Mouse (Mus musculus) kidney, embryonic 15.5 days (tissue): ENCODE data around the gene Hoxc11. TPM values are rescaled to one million over a fixed set of nuclear protein-coding genes. Genes with fewer than 3 reads are reported as not detected.

ENCODE experiments used
- ATAC-seq: fragments of 200-750 bp; cut with Nextera tagmentation; replicated peaks from 2 replicates; pipeline ENCODE4 v1.8.0; 2017; ENCODE audit warnings: moderate TSS enrichment; ENCODE audit not compliant: low FRiP score
- H3K27ac ChIP-seq: fragments of 300-500 bp; sonication (generic); 2 replicates; pipeline ENCODE4 v1.5.1; 2015; ENCODE audit warnings: mild to moderate bottlenecking, inconsistent platforms
- H3K27me3 ChIP-seq: fragments of 300-500 bp; sonication (generic); 2 replicates; pipeline ENCODE4 v1.6.1; 2015; ENCODE audit warnings: inconsistent platforms
- H3K36me3 ChIP-seq: fragments of 300-500 bp; sonication (generic); 2 replicates; pipeline ENCODE4 v1.6.1; 2015; ENCODE audit warnings: inconsistent platforms
- H3K4me1 ChIP-seq: fragments of 300-500 bp; sonication (generic); 2 replicates; pipeline ENCODE4 v1.6.1; 2015; ENCODE audit warnings: inconsistent platforms
- H3K4me2 ChIP-seq: fragments of 300-500 bp; sonication (generic); 2 replicates; pipeline ENCODE4 v1.6.1; 2015; ENCODE audit warnings: moderate library complexity, mild to moderate bottlenecking, inconsistent platforms
- H3K4me3 ChIP-seq: fragments of 300-500 bp; sonication (generic); replicated peaks from 2 replicates; pipeline ENCODE4 v1.5.1; 2015; ENCODE audit warnings: mild to moderate bottlenecking, inconsistent platforms
- H3K9ac ChIP-seq: fragments of 300-500 bp; sonication (generic); 2 replicates; pipeline ENCODE4 v1.6.1; 2015; ENCODE audit warnings: mild to moderate bottlenecking, inconsistent platforms
- H3K9me3 ChIP-seq: fragments of 300-500 bp; sonication (generic); replicated peaks from 2 replicates; pipeline ENCODE4 v1.6.1; 2016; ENCODE audit warnings: inconsistent platforms
- WGBS: fragments of 180-500 bp; shearing (Covaris S2); methylation state at CpG from one replicate; pipeline ENCODE4 v1.1.7; 2015; ENCODE audit warnings: mixed read lengths; 5-methylcytosine and 5-hydroxymethylcytosine counted together
- polyA plus RNA-seq: library from polyadenylated mRNA; unstranded; fragments of >200 nt; fragmentation: Nextera tagmentation; extraction: Ambion mirVana; gene quantifications from 2 replicates; pipeline ENCODE4 v1.2.1, GENCODE M21; 2015

Gene Hoxc11
- polyA plus RNA-seq = 1.7 and 2.9 TPM in 2 replicates

DNA sequence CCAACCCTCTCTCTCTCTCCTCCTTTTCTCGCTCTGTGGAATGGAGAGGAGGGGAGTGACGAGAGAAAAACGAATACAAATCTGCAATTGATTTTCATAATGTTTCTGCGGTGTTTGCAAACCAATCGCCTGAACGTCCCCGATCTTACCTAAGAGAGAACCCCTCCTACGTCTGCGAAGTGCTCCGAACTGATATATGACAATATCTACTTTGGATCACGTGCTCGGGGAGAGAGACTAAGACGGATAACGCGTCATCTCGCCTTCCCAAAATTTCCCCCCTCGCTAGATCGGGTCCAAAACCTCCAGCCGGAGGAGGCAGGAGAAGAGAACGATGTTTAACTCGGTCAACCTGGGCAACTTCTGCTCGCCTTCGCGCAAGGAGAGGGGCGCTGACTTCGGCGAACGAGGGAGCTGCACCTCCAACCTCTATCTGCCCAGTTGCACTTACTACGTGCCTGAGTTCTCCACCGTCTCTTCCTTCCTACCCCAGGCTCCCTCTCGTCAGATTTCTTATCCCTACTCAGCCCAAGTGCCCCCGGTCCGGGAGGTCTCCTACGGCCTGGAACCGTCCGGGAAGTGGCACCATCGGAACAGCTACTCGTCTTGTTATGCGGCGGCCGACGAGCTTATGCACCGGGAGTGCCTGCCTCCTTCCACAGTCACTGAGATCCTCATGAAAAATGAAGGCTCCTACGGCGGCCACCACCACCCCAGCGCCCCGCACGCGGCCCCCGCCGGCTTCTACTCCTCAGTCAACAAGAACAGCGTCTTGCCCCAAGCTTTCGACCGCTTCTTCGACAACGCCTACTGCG lies at the start of gene Hoxc11:
Gene Hoxc11 (plus strand): TSS at position 236 of the 815 bp plus-strand sequence.
- H3K4me3 ChIP-seq = peak within 1 kb of the TSS; percentile 59
- H3K27me3 ChIP-seq = peaks cover 79% of the 10 kb centered on the region
- under 1% methylated on average over 56 of the region's 57 CpGs for WGBS
- H3K27ac ChIP-seq = peak within 1 kb of the TSS; percentile 93
- H3K9ac ChIP-seq = peak within 1 kb of the TSS; percentile 70
- ATAC-seq = peak; percentile 19
- H3K4me2 ChIP-seq = peak within 1 kb of the TSS; percentile 78
- H3K4me1 ChIP-seq = peaks cover 60% of the 10 kb centered on the region
- no peaks in the 10 kb centered on the region for H3K9me3 ChIP-seq
- no peaks in the 10 kb centered on the region for H3K36me3 ChIP-seq

DNA sequence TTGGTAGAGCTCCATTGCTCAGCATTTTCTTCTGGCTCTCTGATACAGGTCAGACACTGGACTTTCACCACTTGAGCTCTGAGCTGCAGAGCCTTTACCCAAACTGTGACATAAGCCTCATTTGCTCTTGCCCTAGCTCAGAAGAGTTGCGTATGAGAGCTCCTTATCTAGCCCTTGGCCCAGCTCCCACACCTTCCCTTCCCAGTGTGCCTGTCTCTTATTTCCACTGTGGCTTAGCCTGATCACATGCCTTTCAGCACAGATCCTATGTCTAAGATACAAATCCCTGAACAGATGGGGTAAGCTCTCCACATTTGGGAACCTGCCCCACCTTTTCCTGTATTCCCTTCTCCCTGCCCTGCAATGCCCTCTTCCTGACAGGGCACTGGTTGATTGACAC lies 49.3 kb upstream of the Hoxc11 start:
- 58% methylated on average over 1 of the region's 1 CpGs for WGBS
- Histone ChIP-seq H3K9me3 (no peaks in the 10 kb centered on the region), H3K27me3 (peaks cover 94% of the 10 kb centered on the region), H3K27ac (no peak overlapping the region), H3K4me1 (no peaks in the 10 kb centered on the region), H3K4me2 (no peak overlapping the region), H3K9ac (no peak overlapping the region), H3K36me3 (no peaks in the 10 kb centered on the region), H3K4me3 (no peak overlapping the region)
- no peak for ATAC-seq

GRCm38 (mm10) chr15:102909536-102909935 lies 44.7 kb upstream of the Hoxc11 start:
- no peaks in the 10 kb centered on the region for H3K36me3 ChIP-seq
- no peak overlapping the region for H3K4me2 ChIP-seq
- no peak overlapping the region for H3K27ac ChIP-seq
- H3K27me3 ChIP-seq = peaks cover 93% of the 10 kb centered on the region
- H3K9ac ChIP-seq = no peak overlapping the region
- 1% methylated on average over 4 of the region's 4 CpGs for WGBS
- H3K4me1 ChIP-seq = no peaks in the 10 kb centered on the region
- H3K9me3 ChIP-seq = no peaks in the 10 kb centered on the region
- H3K4me3 ChIP-seq = no peak overlapping the region
- ATAC-seq = no peak

DNA sequence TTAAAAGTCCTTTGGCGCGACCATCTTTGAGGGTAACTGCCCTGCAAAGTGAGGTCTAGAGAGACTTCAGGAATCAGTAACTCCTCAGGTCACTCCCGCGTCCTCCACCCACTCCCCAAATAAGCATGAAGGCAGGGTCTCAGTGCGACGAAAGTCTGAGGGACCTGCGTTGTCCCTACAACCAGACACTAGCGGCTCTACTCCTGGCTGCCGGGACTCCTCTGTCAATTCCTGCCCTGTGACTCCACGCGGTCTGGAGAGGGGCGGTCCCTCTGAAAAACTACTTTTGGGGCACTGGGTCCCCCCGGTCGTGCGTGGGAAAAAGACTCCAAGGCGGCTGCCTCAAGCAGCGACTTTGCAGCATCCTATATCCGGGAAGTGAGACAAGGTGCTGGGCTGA lies 44.2 kb upstream of the Hoxc11 start:
- no peaks in the 10 kb centered on the region for H3K36me3 ChIP-seq
- no peak overlapping the region for H3K27ac ChIP-seq
- H3K27me3 ChIP-seq = peaks cover 93% of the 10 kb centered on the region
- WGBS = 0% methylated on average over 18 of the region's 18 CpGs
- no peaks in the 10 kb centered on the region for H3K4me1 ChIP-seq
- no peak overlapping the region for H3K9ac ChIP-seq
- H3K9me3 ChIP-seq = no peaks in the 10 kb centered on the region
- no peak overlapping the region for H3K4me3 ChIP-seq
- H3K4me2 ChIP-seq = no peak overlapping the region
- no peak for ATAC-seq

DNA sequence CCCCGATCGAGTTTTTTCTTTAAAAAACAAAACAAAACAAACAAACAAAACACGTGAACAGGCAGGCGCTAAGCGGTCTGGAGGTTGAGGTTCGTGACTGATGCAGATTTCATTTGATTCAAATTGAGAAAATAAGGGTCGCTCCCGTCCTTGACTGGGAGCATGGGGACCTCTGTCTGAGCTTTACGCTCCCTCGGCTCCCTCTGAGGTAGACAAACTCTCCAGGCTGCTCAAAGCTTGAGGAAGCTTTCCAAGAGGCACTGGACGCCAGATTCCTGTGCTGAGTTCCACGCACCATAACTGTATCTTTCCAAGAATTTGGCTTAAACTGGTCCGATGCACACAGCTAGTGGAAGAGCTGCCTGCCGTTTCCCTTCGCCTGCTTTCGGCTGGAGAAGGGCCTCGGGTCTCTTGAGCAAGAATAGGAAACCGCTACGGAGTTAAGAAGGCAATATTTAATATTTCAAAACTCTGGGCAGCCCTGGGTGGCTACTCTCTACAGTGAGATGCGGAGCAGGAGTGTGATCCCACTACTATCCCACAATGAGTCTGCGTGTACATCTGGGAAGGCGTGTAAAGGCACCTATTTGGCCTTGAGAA lies 43.6 kb upstream of the Hoxc11 start:
- H3K36me3 ChIP-seq = no peaks in the 10 kb centered on the region
- WGBS = 1% methylated on average over 22 of the region's 22 CpGs
- H3K9me3 ChIP-seq = no peaks in the 10 kb centered on the region
- no peak for ATAC-seq
- no peak overlapping the region for H3K4me3 ChIP-seq
- peaks cover 91% of the 10 kb centered on the region for H3K27me3 ChIP-seq
- H3K4me1 ChIP-seq = no peaks in the 10 kb centered on the region
- no peak overlapping the region for H3K4me2 ChIP-seq
- no peak overlapping the region for H3K27ac ChIP-seq
- no peak overlapping the region for H3K9ac ChIP-seq

DNA sequence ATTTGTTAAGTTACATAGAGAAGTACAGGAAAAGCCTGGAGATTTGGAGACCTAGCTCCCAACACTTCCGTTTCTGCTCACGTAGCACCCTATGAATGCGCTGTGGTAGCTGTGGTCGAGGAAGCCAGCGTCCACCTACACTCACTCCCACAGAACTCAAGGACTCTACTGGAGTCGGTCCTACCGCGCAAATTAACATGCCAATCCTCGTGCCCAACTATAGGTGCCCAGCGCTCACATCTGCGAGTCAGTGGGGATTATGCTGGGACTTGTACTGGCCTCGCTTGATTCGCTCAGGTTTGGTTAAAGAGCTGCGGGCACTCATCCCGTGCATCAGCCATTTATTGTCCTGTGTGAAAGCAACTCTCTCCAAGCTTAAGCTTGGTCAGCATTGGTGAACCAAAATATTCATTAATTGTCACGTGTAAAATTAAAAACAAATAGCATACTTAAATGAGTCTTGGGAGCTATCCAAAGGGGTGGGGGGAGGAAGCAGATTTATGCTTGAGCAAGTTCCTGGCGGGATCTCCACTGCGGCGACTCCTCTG lies 41.1 kb upstream of the Hoxc11 start:
- H3K27me3 ChIP-seq = peaks cover 93% of the 10 kb centered on the region
- WGBS = under 1% methylated on average over 19 of the region's 19 CpGs
- no peak overlapping the region for H3K27ac ChIP-seq
- no peaks in the 10 kb centered on the region for H3K4me1 ChIP-seq
- H3K9me3 ChIP-seq = no peaks in the 10 kb centered on the region
- H3K9ac ChIP-seq = no peak overlapping the region
- no peaks in the 10 kb centered on the region for H3K36me3 ChIP-seq
- H3K4me2 ChIP-seq = no peak overlapping the region
- no peak overlapping the region for H3K4me3 ChIP-seq
- ATAC-seq = no peak

DNA sequence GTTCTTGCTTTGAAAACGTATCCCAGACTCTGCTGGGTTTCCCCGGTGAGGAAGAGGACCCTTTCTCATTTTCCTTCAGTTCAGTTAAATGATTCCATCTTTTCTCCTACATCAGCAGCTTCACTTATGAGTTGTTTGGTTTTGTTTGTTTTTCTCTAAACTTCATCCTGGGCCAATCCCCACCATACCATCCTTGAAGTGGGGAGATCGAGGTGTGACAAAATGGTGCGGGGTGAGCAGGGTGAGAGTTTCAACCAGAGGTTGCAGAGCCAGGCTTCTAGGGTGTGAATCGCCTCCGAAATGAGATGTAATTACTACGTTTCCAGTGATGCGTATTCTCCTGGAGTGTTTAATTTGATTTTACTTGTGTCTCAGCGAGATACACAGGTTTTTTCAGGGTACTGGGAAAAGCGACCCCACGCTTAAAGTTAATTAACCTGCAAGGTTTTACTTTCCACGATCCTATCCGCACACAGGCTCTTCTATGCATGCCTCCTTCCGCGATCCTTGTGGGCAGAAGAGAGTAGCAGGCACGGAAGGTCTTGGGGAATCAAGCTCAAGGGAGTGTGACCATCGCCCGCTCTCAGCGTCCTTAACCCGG lies 36.2 kb upstream of the Hoxc11 start:
- 1% methylated on average over 20 of the region's 20 CpGs for WGBS
- no peaks in the 10 kb centered on the region for H3K36me3 ChIP-seq
- no peak for ATAC-seq
- no peak overlapping the region for H3K9ac ChIP-seq
- H3K27ac ChIP-seq = no peak overlapping the region
- peaks cover 22% of the 10 kb centered on the region for H3K4me1 ChIP-seq
- no peak overlapping the region for H3K4me2 ChIP-seq
- H3K27me3 ChIP-seq = peaks cover 95% of the 10 kb centered on the region
- H3K4me3 ChIP-seq = no peak overlapping the region
- H3K9me3 ChIP-seq = no peaks in the 10 kb centered on the region

- H3K27ac ChIP-seq = no peak overlapping the region
- H3K4me3 ChIP-seq = no peak overlapping the region
- no peak for ATAC-seq
- no peaks in the 10 kb centered on the region for H3K9me3 ChIP-seq
- peaks cover 95% of the 10 kb centered on the region for H3K27me3 ChIP-seq
- no peak overlapping the region for H3K4me2 ChIP-seq
- no peaks in the 10 kb centered on the region for H3K36me3 ChIP-seq
- under 1% methylated on average over 7 of the region's 7 CpGs for WGBS
- no peak overlapping the region for H3K9ac ChIP-seq
- H3K4me1 ChIP-seq = peaks cover 22% of the 10 kb centered on the region
Observed at GRCm38 (mm10) chr15:102918611-102919265, 35.5 kb upstream of the Hoxc11 start.

DNA sequence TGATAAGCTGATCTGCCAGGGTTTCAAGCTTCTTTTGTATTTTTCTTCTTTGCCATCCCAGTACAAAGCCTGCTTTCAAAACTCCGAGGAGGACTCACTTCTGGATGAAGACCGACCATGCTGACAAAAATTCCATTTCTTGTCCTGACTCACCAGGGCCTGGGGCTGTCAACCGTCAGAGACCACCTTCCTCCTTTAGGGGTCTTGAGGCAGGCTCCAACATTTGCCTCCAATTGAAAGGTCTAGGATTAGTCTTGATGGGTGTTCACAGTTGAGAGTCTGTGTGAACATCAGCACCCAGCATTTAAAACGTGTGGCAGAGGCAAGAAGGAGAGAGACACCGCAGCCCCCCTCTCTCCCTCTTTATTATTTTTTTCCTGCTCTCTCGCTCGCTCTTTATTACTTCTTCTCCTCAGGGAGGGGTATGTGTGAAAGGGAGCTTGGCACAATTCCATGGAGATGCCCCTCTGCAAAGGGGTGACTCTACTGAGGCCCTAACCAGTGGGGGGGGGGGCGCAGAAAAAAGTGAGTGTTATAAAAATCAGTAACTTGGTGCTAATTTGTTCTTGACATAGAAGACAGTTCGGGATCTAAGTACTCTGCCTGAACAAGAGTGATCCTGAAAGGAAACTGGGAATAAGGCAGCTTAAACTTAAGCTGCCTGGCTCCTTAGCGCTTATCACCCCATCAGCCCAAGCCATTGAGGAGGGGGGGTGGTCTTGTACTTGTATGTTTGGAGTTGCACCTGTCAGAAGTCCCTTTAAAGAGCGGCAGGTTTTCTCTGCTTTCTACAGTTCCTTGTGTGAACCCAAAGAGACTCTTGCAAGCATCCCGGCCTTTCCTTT lies 34.7 kb upstream of the Hoxc11 start:
- H3K27me3 ChIP-seq = peaks cover 98% of the 10 kb centered on the region
- no peaks in the 10 kb centered on the region for H3K36me3 ChIP-seq
- no peak for ATAC-seq
- WGBS = under 1% methylated on average over 12 of the region's 12 CpGs
- H3K4me2 ChIP-seq = 0 out of 2 replicates have a peak overlapping the region, but pooled peaks have one; percentile 51
- H3K4me3 ChIP-seq = no peak overlapping the region
- H3K9ac ChIP-seq = no peak overlapping the region
- H3K27ac ChIP-seq = no peak overlapping the region
- no peaks in the 10 kb centered on the region for H3K9me3 ChIP-seq
- peaks cover 22% of the 10 kb centered on the region for H3K4me1 ChIP-seq

DNA sequence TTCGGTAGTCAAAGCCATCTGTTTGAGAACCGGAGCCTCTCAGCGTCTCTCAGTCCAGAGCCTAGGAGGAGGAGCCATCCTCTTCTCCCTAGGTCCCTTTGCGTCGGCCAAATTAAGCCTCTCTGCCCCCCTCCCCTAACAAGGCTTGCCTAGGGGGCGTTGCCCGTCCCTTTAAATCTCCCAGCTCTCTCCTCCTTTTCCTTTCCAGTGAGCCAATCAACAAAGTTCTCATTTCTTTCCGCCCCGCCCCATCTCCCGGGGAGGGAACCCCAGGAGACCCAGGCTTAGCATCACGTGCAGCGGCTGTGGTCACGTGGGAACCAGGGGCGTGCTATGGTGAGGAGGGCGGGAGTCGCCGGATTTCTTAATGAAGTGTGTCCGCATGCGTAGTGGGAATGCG lies 33.6 kb upstream of the Hoxc11 start:
- peaks cover 22% of the 10 kb centered on the region for H3K4me1 ChIP-seq
- H3K27ac ChIP-seq = no peak overlapping the region
- no peaks in the 10 kb centered on the region for H3K36me3 ChIP-seq
- peaks cover 99% of the 10 kb centered on the region for H3K27me3 ChIP-seq
- H3K9ac ChIP-seq = no peak overlapping the region
- WGBS = under 1% methylated on average over 18 of the region's 20 CpGs
- peak; percentile 89 for ATAC-seq
- no peaks in the 10 kb centered on the region for H3K9me3 ChIP-seq
- peak overlapping the region; percentile 51 for H3K4me2 ChIP-seq
- peak overlapping the region; percentile 26 for H3K4me3 ChIP-seq
